Mouse (Mus musculus) embryonic fibroblast, embryonic 13.5 days (primary cell): Measurements from ENCODE around the gene Olig1.

Experiments used
- CTCF ChIP-seq: IDR thresholded peaks from 2 replicates; pipeline ENCODE4 v1.5.1; 2011; ENCODE audit warnings: mild to moderate bottlenecking, control low read depth, low read length, moderate library complexity, borderline replicate concordance; ENCODE audit not compliant: insufficient read depth
- POLR2A ChIP-seq: IDR thresholded peaks from 2 replicates; pipeline ENCODE4 v1.6.1; 2011; ENCODE audit warnings: low read depth, mild to moderate bottlenecking, control low read depth, low read length, moderate library complexity

- TF ChIP-seq POLR2A: no peak
- TF ChIP-seq CTCF: no peak
These were observed 31.3 kb downstream of the Olig1 start for GRCm38 (mm10) chr16:91300641-91301441.
